Mouse (Mus musculus): ENCODE measurements at regions not wholly inside any gene's neighbourhood (a gene's known extent, or its start where the extent isn't known, plus 50 kb on each side); places are given as distances from the start of the nearest gene placed in this dataset.

DNA sequence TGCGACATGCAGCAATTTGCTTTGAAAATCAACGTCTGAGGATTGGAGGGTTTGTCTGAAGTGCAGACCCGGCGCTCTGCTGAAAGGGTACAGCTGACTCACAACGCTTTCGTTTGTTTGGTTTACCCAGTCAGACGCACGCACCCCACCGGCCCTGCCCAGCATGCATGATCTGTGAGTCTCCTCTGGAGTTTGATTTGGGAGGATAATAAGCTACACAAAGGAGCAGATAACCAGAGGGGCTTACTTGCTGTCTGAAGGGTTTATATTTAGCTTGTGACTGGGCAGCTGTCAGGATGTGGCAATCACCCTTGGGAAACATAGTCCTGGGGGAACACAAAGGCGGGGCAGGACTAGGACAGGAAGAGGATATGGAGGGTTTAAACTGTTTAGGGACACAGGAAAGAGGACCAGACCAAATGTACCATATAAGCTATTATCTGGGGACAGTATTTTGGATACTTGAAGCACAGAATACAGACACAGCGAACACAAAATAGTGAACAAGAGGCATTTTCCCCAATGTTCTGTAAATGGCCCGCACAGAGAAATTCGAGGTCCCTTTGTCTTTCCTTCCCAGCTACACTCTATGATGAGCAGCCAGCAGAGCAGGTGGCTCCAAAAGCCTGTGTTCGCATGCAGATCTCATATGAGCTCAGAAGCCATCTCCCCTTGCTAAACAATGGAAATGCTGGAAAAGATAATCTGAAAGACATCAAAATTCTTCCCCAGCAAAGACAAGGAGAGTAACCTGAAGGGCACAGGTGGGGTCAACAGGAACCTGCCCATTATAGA is 81.1 kb downstream of the Pttg1 start:
- Histone ChIP-seq H3K4me3 (ENCODE audit: control insufficient read depth, insufficient read depth, low read length) (no peak overlapping the region), H3K36me3 (ENCODE audit: control insufficient read depth, insufficient read depth, low read length) (no peaks in the 10 kb centered on the region), H3K27ac (ENCODE audit: control insufficient read depth, insufficient read depth, low read length) (no peak overlapping the region), H3K4me1 (replicated peaks; ENCODE audit: control insufficient read depth, insufficient read depth, low read length) (no peaks in the 10 kb centered on the region), H3K27me3 (ENCODE audit: control insufficient read depth, insufficient read depth, low read length) (no peaks in the 10 kb centered on the region)
- DNase-seq, result no peak
- no peak for TF ChIP-seq CTCF (IDR thresholded peaks at IDR 0.05; ENCODE audit: borderline replicate concordance, control insufficient read depth, extremely low read depth, insufficient read depth, low read length, poor library complexity)
- no peak for TF ChIP-seq POLR2A (IDR thresholded peaks at IDR 0.05; ENCODE audit: control insufficient read depth, extremely low read depth, insufficient read depth, low read length, poor library complexity)
- 49% methylated on average over 14 of the region's 14 CpGs for WGBS

DNA sequence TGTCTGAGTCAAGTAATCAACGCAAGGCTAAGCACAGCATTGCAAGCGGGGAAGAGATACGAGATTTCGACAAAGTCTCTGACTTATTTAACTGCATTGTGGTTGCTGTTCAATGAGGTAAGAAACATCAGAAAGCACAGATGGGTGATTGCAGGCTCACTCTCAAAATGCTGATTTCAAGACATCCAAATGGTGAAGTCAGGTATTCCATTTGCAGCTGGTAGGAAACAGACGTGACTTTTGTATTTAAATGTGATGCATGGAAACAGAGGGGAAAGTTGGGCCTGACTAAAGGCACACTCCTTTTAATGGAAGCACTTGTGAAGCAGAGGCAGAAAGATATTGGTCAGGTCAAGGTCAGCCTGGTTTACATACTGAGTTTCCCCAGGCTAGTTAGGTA is 82.5 kb downstream of the Pttg1 start:
- Histone ChIP-seq H3K4me1 (replicated peaks; ENCODE audit: control insufficient read depth, insufficient read depth, low read length) (no peaks in the 10 kb centered on the region), H3K27ac (ENCODE audit: control insufficient read depth, insufficient read depth, low read length) (no peak overlapping the region), H3K27me3 (ENCODE audit: control insufficient read depth, insufficient read depth, low read length) (no peaks in the 10 kb centered on the region), H3K4me3 (ENCODE audit: control insufficient read depth, insufficient read depth, low read length) (no peak overlapping the region), H3K36me3 (ENCODE audit: control insufficient read depth, insufficient read depth, low read length) (no peaks in the 10 kb centered on the region)
- no peak for TF ChIP-seq CTCF (IDR thresholded peaks at IDR 0.05; ENCODE audit: borderline replicate concordance, control insufficient read depth, extremely low read depth, insufficient read depth, low read length, poor library complexity)
- no peak for TF ChIP-seq POLR2A (IDR thresholded peaks at IDR 0.05; ENCODE audit: control insufficient read depth, extremely low read depth, insufficient read depth, low read length, poor library complexity)
- DNase-seq, result no peak
- 92% methylated on average over 5 of the region's 5 CpGs for whole genome bisulfite sequencing

DNA sequence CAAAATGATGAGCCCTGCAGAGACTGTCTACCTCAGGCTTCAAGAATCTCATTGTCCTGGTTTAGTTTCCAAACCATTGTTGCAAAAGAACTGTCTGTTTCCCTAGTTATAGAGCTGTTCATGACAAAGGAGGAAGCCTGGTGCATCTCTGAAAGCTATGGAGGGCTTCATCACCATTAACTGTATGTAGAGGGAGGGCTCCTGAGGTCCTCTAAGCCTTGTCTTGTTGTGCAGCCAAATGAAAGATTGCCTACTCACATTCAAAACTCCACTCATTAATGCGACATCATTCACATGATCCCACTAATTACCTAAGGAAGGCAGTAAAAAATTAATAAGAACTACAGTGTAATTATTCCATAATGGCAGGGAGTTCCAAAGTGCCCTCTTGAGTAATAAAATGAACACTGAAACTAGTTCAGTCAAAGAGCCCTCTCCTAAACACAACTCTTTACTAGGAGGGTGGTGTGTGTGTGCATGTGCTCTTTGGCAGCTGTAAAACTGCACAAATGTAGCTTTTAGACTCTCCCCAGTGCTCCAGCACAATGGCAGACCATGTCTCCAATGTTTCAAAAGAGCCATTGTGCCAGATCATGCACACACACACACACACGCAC is 87.6 kb downstream of the Pttg1 start:
- no peak overlapping the region for H3K27ac ChIP-seq (ENCODE audit: control insufficient read depth, insufficient read depth, low read length)
- 99% methylated on average over 2 of the region's 2 CpGs for WGBS
- no peaks in the 10 kb centered on the region for H3K4me1 ChIP-seq (replicated peaks; ENCODE audit: control insufficient read depth, insufficient read depth, low read length)
- DNase-seq, result no peak
- no peaks in the 10 kb centered on the region for H3K36me3 ChIP-seq (ENCODE audit: control insufficient read depth, insufficient read depth, low read length)
- TF ChIP-seq POLR2A (IDR thresholded peaks at IDR 0.05; ENCODE audit: control insufficient read depth, extremely low read depth, insufficient read depth, low read length, poor library complexity) (no peak), CTCF (IDR thresholded peaks at IDR 0.05; ENCODE audit: borderline replicate concordance, control insufficient read depth, extremely low read depth, insufficient read depth, low read length, poor library complexity) (no peak)
- H3K27me3 ChIP-seq (ENCODE audit: control insufficient read depth, insufficient read depth, low read length), result no peaks in the 10 kb centered on the region
- no peak overlapping the region for H3K4me3 ChIP-seq (ENCODE audit: control insufficient read depth, insufficient read depth, low read length)

DNA sequence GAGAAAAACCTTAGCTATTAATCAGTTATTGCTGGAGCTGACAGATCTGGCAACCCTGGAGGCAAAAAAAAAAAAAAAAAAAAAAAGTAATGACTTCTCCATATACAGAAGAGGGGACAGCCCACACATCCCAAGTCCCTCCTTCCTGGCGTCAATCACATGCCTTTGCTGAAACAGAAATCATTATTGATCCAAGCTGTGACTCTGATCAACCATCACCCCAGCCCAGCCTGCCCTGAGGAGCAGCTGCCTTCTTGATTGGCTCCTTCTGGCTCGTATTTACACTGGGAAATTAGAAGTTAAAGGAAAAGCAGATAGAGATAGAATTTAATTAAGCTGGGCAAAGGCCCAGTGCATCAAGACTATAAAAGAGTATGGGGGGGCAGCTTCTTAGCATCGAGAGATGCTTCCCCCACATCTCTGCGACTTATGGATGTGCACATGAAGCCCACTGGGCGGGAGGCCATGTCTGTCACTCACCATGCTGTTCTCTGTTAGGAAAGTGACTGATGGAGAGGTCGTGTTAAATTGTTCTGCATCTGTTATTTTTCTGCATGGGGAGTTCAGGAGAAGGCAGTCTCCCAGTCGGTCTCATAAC is 90.3 kb downstream of the Pttg1 start:
- Histone ChIP-seq H3K4me3 (ENCODE audit: control insufficient read depth, insufficient read depth, low read length) (no peak overlapping the region), H3K27me3 (ENCODE audit: control insufficient read depth, insufficient read depth, low read length) (no peaks in the 10 kb centered on the region), H3K36me3 (ENCODE audit: control insufficient read depth, insufficient read depth, low read length) (no peaks in the 10 kb centered on the region), H3K27ac (ENCODE audit: control insufficient read depth, insufficient read depth, low read length) (no peak overlapping the region), H3K4me1 (replicated peaks; ENCODE audit: control insufficient read depth, insufficient read depth, low read length) (no peaks in the 10 kb centered on the region)
- DNase-seq, result no peak
- WGBS, result 71% methylated on average over 7 of the region's 7 CpGs
- TF ChIP-seq CTCF (IDR thresholded peaks at IDR 0.05; ENCODE audit: borderline replicate concordance, control insufficient read depth, extremely low read depth, insufficient read depth, low read length, poor library complexity), result no peak
- no peak for TF ChIP-seq POLR2A (IDR thresholded peaks at IDR 0.05; ENCODE audit: control insufficient read depth, extremely low read depth, insufficient read depth, low read length, poor library complexity)

DNA sequence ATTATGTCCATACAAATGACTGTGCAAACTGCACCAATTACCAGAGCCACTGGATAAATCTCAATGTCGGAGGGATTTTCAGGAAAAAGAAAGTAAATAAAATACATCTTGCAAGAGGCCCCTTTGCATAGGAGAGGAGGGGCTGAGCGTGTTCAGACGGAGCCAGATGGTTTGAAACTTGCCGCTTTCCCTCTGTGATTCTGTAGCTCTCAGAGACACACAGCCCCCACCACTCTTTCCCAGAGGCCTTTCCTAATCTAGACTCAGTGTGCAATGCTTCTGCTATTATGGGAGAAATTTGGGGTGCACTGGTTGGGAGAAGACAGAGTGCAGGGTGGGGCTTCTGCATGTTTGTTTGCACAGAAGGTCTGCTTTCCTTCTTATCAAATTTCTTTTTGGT is 92.5 kb downstream of the Pttg1 start:
- H3K27me3 ChIP-seq (ENCODE audit: control insufficient read depth, insufficient read depth, low read length), result no peaks in the 10 kb centered on the region
- 91% methylated on average over 4 of the region's 4 CpGs for WGBS

DNA sequence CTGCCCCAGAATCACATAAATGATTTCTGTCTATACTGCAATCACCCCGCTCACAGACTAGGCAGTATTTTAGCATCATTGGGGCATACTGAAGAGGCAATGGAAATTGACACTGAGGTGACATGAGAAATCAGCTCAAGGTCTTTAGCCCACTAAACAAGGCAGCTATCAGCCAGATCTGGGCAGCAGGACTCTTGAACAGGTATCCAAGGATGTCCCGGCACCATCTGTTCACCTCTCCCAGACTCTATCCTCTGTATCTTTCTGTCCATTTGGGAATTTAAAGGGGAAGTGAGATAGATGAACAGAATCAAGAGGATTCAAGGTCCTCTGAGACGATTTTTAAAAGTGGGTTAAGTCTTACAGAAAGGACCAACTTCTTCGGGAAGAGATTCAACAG is 112.1 kb downstream of the Pttg1 start:
- H3K4me1 ChIP-seq (replicated peaks; ENCODE audit: control insufficient read depth, insufficient read depth, low read length), result no peaks in the 10 kb centered on the region
- H3K4me3 ChIP-seq (ENCODE audit: control insufficient read depth, insufficient read depth, low read length), result no peak overlapping the region
- no peaks in the 10 kb centered on the region for H3K36me3 ChIP-seq (ENCODE audit: control insufficient read depth, insufficient read depth, low read length)
- no peak for TF ChIP-seq POLR2A (IDR thresholded peaks at IDR 0.05; ENCODE audit: control insufficient read depth, extremely low read depth, insufficient read depth, low read length, poor library complexity)
- TF ChIP-seq CTCF (IDR thresholded peaks at IDR 0.05; ENCODE audit: borderline replicate concordance, control insufficient read depth, extremely low read depth, insufficient read depth, low read length, poor library complexity), result no peak
- no peak for DNase-seq
- H3K27me3 ChIP-seq (ENCODE audit: control insufficient read depth, insufficient read depth, low read length), result no peaks in the 10 kb centered on the region
- WGBS, result 91% methylated on average over 4 of the region's 4 CpGs
- no peak overlapping the region for H3K27ac ChIP-seq (ENCODE audit: control insufficient read depth, insufficient read depth, low read length)

More for the DNA sequence above, 92.5 kb downstream of the Pttg1 start:
- no peak for DNase-seq
- no peaks in the 10 kb centered on the region for H3K36me3 ChIP-seq (ENCODE audit: control insufficient read depth, insufficient read depth, low read length)
- TF ChIP-seq CTCF (IDR thresholded peaks at IDR 0.05; ENCODE audit: borderline replicate concordance, control insufficient read depth, extremely low read depth, insufficient read depth, low read length, poor library complexity) (no peak), POLR2A (IDR thresholded peaks at IDR 0.05; ENCODE audit: control insufficient read depth, extremely low read depth, insufficient read depth, low read length, poor library complexity) (no peak)
- no peak overlapping the region for H3K4me3 ChIP-seq (ENCODE audit: control insufficient read depth, insufficient read depth, low read length)
- no peak overlapping the region for H3K27ac ChIP-seq (ENCODE audit: control insufficient read depth, insufficient read depth, low read length)
- H3K4me1 ChIP-seq (replicated peaks; ENCODE audit: control insufficient read depth, insufficient read depth, low read length), result no peaks in the 10 kb centered on the region
